Mouse (Mus musculus) megakaryocyte, embryonic 14.5 days (primary cell): ENCODE results near the gene Wnt7b.

Experiments
- FLI1 ChIP-seq: IDR thresholded peaks from 2 replicates; pipeline ENCODE4 v1.6.1; 2012; ENCODE audit warnings: low read length, inconsistent platforms, mixed read lengths
- GATA1 ChIP-seq: IDR thresholded peaks from 3 replicates; pipeline ENCODE4 v1.6.1; 2012; ENCODE audit warnings: mixed read lengths, low read length, inconsistent platforms, borderline replicate concordance

DNA sequence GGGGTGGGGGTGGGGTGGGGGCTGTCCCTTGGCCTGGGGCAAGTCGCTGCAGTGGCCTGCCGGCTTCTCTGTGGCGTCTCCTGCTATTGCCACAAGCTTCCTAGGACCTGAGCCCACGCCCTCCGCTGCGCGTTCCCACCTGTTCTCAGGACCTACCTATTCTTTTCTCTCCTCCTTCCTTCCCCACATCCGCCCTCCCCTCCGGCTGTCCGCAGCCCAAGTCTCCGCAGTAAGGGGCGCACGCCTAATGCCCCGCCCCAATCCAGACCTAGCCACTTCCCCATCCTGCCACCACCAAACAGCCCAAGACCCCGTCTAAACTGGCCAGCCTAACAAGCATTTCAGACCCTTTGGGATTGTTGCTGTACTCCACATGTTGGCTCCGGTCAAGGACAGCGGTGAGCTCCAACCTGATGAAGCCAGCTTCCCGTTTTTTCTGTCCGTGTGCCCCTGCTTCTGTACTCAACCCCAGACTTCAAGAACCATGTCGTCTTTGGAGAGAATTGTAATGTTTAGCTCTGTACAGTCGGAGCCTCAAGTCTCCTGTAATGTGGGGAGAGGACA, 33.3 kb upstream of the Wnt7b start:
- TF ChIP-seq GATA1: no peak
- no peak for TF ChIP-seq FLI1
